Mouse (Mus musculus): ENCODE data around the gene Kif1bp. TPM values are rescaled to one million over a fixed set of nuclear protein-coding genes. Genes with fewer than 3 reads are reported as not detected.

Gene Kif1bp
- 34.4 and 137 TPM in 2 replicates for polyA plus RNA-seq (2021; fragmentation: Nextera tagmentation)
- long read RNA-seq, experiment 1, transcript Kif1bp-201 (7 exons, 2,472 nt): major isoform, 130 of 168 reads
- long read RNA-seq, experiment 1, partial matches to known transcripts: 17 of 168 reads
- long read RNA-seq, experiment 1, other reads (novel, unspliced or antisense): 18 of 168 reads
- long read RNA-seq, experiment 2, transcript Kif1bp-201 (7 exons, 2,472 nt): major isoform, 16 of 61 reads
- long read RNA-seq, experiment 2, partial matches to known transcripts: 41 of 61 reads
- long read RNA-seq, experiment 2, other reads (novel, unspliced or antisense): 1 of 61 reads

GRCm38 (mm10) chr10:62578338-62579100 lies at the start of gene Kif1bp:
TSS of gene Kif1bp (minus strand) at chr10:62578457.

GRCm38 (mm10) chr10:62602177-62603040 lies 24.2 kb upstream of the Kif1bp start, which contains the start of gene Ddx21:
TSS of gene Ddx21 (minus strand) at chr10:62602281.

GRCm38 (mm10) chr10:62527351-62527750 lies 50.9 kb downstream of the Kif1bp start, which contains the start of gene Srgn:
TSS of gene Srgn (minus strand) at chr10:62527451.

Other genes with a start within 250 kb of the Kif1bp start
- 19.9 and 78.0 TPM in 2 replicates for gene Hk1, start 198.5 kb downstream of the Kif1bp start, polyA plus RNA-seq (2021; fragmentation: Nextera tagmentation)
- gene Hkdc1, start 156.0 kb downstream of the Kif1bp start, polyA plus RNA-seq (2021; fragmentation: Nextera tagmentation): 2.8 and 3.3 TPM in 2 replicates
- 0.56 and 1.1 TPM in 2 replicates for gene 4930507D05Rik, start 129.0 kb downstream of the Kif1bp start, polyA plus RNA-seq (2021; fragmentation: Nextera tagmentation)
- 12.8 and 14.4 TPM in 2 replicates for gene Supv3l1, start 128.7 kb downstream of the Kif1bp start, polyA plus RNA-seq (2021; fragmentation: Nextera tagmentation)
- gene Vps26a, start 91.7 kb downstream of the Kif1bp start, polyA plus RNA-seq (2021; fragmentation: Nextera tagmentation): 46.0 and 58.3 TPM in 2 replicates
- 18.4 and 19.6 TPM in 2 replicates for gene Srgn, start 51.0 kb downstream of the Kif1bp start, polyA plus RNA-seq (2021; fragmentation: Nextera tagmentation)
- 3.8 and 4.1 TPM in 2 replicates for gene Ddx21, start 23.8 kb upstream of the Kif1bp start, polyA plus RNA-seq (2021; fragmentation: Nextera tagmentation)
- 42.2 and 43.4 TPM in 2 replicates for gene Ddx50, start 72.8 kb upstream of the Kif1bp start, polyA plus RNA-seq (2021; fragmentation: Nextera tagmentation)
- 2.2 and 4.3 TPM in 2 replicates for gene Stox1, start 147.7 kb upstream of the Kif1bp start, polyA plus RNA-seq (2021; fragmentation: Nextera tagmentation)
- 13.9 and 17.1 TPM in 2 replicates for gene Ccar1, start 213.8 kb upstream of the Kif1bp start, polyA plus RNA-seq (2021; fragmentation: Nextera tagmentation)

All from left cerebral cortex, adult 6 months (tissue).